Mouse (Mus musculus): ENCODE measurements around the gene Grrp1. TPM values are rescaled to one million over a fixed set of nuclear protein-coding genes. Genes with fewer than 3 reads are reported as not detected.

The Grrp1 gene
- polyA plus RNA-seq, 1 experiment from 2014 or later, result 16.2 TPM

- Histone ChIP-seq H3K4me1 (ENCODE audit: control insufficient read depth, insufficient read depth, low read length) (peaks cover 8% of the 10 kb centered on the region), H3K4me3 (ENCODE audit: low read depth, low read length) (no peak overlapping the region), H3K4me2 (ENCODE audit: low read length) (no peak overlapping the region), H3K9me3 (replicated peaks; ENCODE audit: control insufficient read depth, low read length, poor library complexity, severe bottlenecking) (no peaks in the 10 kb centered on the region), H3K27me3 (ENCODE audit: control insufficient read depth, insufficient read depth, low read depth, low read length) (no peaks in the 10 kb centered on the region), H3K36me3 (ENCODE audit: control insufficient read depth, insufficient read depth, low read length) (no peaks in the 10 kb centered on the region), H3K27ac (ENCODE audit: low read length) (no peak overlapping the region), H3K9ac (ENCODE audit: low read depth, low read length) (no peak overlapping the region)
- no peak for ATAC-seq
- 73% methylated on average over 18 of the region's 18 CpGs for WGBS
These were observed 39.3 kb upstream of the Grrp1 start for GRCm38 (mm10) chr4:134293061-134293691.

DNA sequence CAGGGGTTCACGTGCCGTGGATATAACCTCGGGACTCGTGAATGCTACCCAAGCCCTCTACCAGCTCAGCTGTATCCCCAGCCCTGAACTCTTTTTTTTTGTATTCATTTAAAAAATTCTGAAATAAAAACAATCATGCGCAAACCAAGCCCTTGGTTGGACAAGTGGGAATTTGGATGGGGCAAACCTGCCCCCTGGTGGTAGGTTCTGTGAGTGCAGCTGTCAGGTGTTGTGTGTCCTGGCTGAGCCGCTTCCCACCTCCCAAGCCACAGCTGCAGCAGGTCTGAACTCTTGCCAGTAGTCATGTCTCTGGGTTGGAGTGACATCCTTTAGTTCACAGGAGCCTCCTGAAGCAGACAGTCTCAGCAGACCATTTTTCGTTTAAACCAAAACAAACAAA is 38.2 kb upstream of the Grrp1 start:
- H3K4me3 ChIP-seq (ENCODE audit: low read depth, low read length), result no peak overlapping the region
- WGBS, result 20% methylated on average over 7 of the region's 7 CpGs
- H3K4me2 ChIP-seq (ENCODE audit: low read length), result no peak overlapping the region
- H3K9me3 ChIP-seq (replicated peaks; ENCODE audit: control insufficient read depth, low read length, poor library complexity, severe bottlenecking), result no peaks in the 10 kb centered on the region
- ATAC-seq, result no peak
- H3K36me3 ChIP-seq (ENCODE audit: control insufficient read depth, insufficient read depth, low read length), result no peaks in the 10 kb centered on the region
- no peak overlapping the region for H3K27ac ChIP-seq (ENCODE audit: low read length)
- H3K27me3 ChIP-seq (ENCODE audit: control insufficient read depth, insufficient read depth, low read depth, low read length), result no peaks in the 10 kb centered on the region
- H3K4me1 ChIP-seq (ENCODE audit: control insufficient read depth, insufficient read depth, low read length), result peaks cover 8% of the 10 kb centered on the region
- no peak overlapping the region for H3K9ac ChIP-seq (ENCODE audit: low read depth, low read length)

GRCm38 (mm10) chr4:134288397-134289256 is 34.7 kb upstream of the Grrp1 start:
- H3K27me3 ChIP-seq (ENCODE audit: control insufficient read depth, insufficient read depth, low read depth, low read length), result no peaks in the 10 kb centered on the region
- H3K4me2 ChIP-seq (ENCODE audit: low read length), result peak overlapping the region; percentile 77
- no peak for ATAC-seq
- 53% methylated on average over 11 of the region's 11 CpGs for WGBS
- H3K9ac ChIP-seq (ENCODE audit: low read depth, low read length), result peak overlapping the region; percentile 100
- H3K4me3 ChIP-seq (ENCODE audit: low read depth, low read length), result peak overlapping the region; percentile 81
- no peaks in the 10 kb centered on the region; the same call in 1 of the 2 replicates for H3K36me3 ChIP-seq (ENCODE audit: control insufficient read depth, insufficient read depth, low read length)
- H3K4me1 ChIP-seq (ENCODE audit: control insufficient read depth, insufficient read depth, low read length), result peaks cover 17% of the 10 kb centered on the region
- H3K27ac ChIP-seq (ENCODE audit: low read length), result peak overlapping the region; percentile 100
- no peaks in the 10 kb centered on the region for H3K9me3 ChIP-seq (replicated peaks; ENCODE audit: control insufficient read depth, low read length, poor library complexity, severe bottlenecking)

- H3K4me2 ChIP-seq (ENCODE audit: low read length), result peak within 1 kb of the TSS; percentile 96
- H3K4me1 ChIP-seq (ENCODE audit: control insufficient read depth, insufficient read depth, low read length), result peaks cover 17% of the 10 kb centered on the region
- peak; percentile 85 for ATAC-seq
- no peaks in the 10 kb centered on the region for H3K9me3 ChIP-seq (replicated peaks; ENCODE audit: control insufficient read depth, low read length, poor library complexity, severe bottlenecking)
- peak within 1 kb of the TSS; percentile 100 for H3K9ac ChIP-seq (ENCODE audit: low read depth, low read length)
- under 1% methylated on average over 37 of the region's 43 CpGs for WGBS
- no peaks in the 10 kb centered on the region for H3K27me3 ChIP-seq (ENCODE audit: control insufficient read depth, insufficient read depth, low read depth, low read length)
- H3K36me3 ChIP-seq (ENCODE audit: control insufficient read depth, insufficient read depth, low read length), result no peaks in the 10 kb centered on the region; the same call in 1 of the 2 replicates
- H3K27ac ChIP-seq (ENCODE audit: low read length), result peak within 1 kb of the TSS; percentile 100
- H3K4me3 ChIP-seq (ENCODE audit: low read depth, low read length), result peak within 1 kb of the TSS; percentile 81
These were observed 33.7 kb upstream of the Grrp1 start, which contains the start of gene Pdik1l for GRCm38 (mm10) chr4:134287575-134288025. TSS of gene Pdik1l (minus strand) at chr4:134287895.

GRCm38 (mm10) chr4:134287168-134287564 is 33.3 kb upstream of the Grrp1 start:
- Histone ChIP-seq H3K27me3 (ENCODE audit: control insufficient read depth, insufficient read depth, low read depth, low read length) (no peaks in the 10 kb centered on the region), H3K27ac (ENCODE audit: low read length) (peak overlapping the region; percentile 100), H3K4me1 (ENCODE audit: control insufficient read depth, insufficient read depth, low read length) (peaks cover 17% of the 10 kb centered on the region), H3K9ac (ENCODE audit: low read depth, low read length) (peak overlapping the region; percentile 100), H3K4me2 (ENCODE audit: low read length) (peak overlapping the region; percentile 77), H3K4me3 (ENCODE audit: low read depth, low read length) (peak overlapping the region; percentile 81), H3K36me3 (ENCODE audit: control insufficient read depth, insufficient read depth, low read length) (peaks cover 1% of the 10 kb centered on the region), H3K9me3 (replicated peaks; ENCODE audit: control insufficient read depth, low read length, poor library complexity, severe bottlenecking) (no peaks in the 10 kb centered on the region)
- ATAC-seq, result peak; percentile 96
- WGBS, result under 1% methylated on average over 52 of the region's 59 CpGs

- no peaks in the 10 kb centered on the region for H3K27me3 ChIP-seq (ENCODE audit: control insufficient read depth, insufficient read depth, low read depth, low read length)
- peak overlapping the region; percentile 100 for H3K27ac ChIP-seq (ENCODE audit: low read length)
- ATAC-seq, result peak; percentile 1; the same call in 1 of the 2 replicates
- H3K9ac ChIP-seq (ENCODE audit: low read depth, low read length), result peak overlapping the region; percentile 100
- WGBS, result 3% methylated on average over 55 of the region's 59 CpGs
- peak overlapping the region; percentile 81 for H3K4me3 ChIP-seq (ENCODE audit: low read depth, low read length)
- H3K9me3 ChIP-seq (replicated peaks; ENCODE audit: control insufficient read depth, low read length, poor library complexity, severe bottlenecking), result no peaks in the 10 kb centered on the region
- H3K4me2 ChIP-seq (ENCODE audit: low read length), result peak overlapping the region; percentile 96
- peaks cover 17% of the 10 kb centered on the region for H3K4me1 ChIP-seq (ENCODE audit: control insufficient read depth, insufficient read depth, low read length)
- peaks cover 6% of the 10 kb centered on the region for H3K36me3 ChIP-seq (ENCODE audit: control insufficient read depth, insufficient read depth, low read length)
These were observed 32.6 kb upstream of the Grrp1 start for GRCm38 (mm10) chr4:134286226-134287167.

DNA sequence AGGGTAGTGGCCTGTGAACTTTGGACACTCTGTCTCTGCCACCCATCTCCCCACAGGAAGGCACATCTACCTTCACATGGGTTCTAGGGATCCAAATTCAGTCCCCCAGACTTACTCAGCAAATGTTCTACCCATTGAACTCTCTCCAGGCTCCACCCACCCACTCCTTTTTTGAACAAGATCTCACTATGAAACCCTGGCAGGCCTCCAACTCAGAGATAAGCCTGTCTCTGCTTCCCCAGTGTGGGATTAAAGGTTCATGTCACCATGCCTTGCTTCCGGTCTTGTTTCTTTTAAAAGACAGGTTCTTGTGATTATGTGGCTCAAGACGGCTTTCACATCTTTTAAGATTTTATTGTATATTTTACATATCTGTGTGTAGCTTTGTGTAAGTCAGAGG is 31.0 kb upstream of the Grrp1 start:
- ATAC-seq, result no peak
- Histone ChIP-seq H3K4me2 (ENCODE audit: low read length) (no peak overlapping the region), H3K36me3 (ENCODE audit: control insufficient read depth, insufficient read depth, low read length) (peaks cover 12% of the 10 kb centered on the region), H3K4me3 (ENCODE audit: low read depth, low read length) (no peak overlapping the region), H3K9ac (ENCODE audit: low read depth, low read length) (no peak overlapping the region), H3K27ac (ENCODE audit: low read length) (no peak overlapping the region), H3K4me1 (ENCODE audit: control insufficient read depth, insufficient read depth, low read length) (peaks cover 17% of the 10 kb centered on the region), H3K27me3 (ENCODE audit: control insufficient read depth, insufficient read depth, low read depth, low read length) (no peaks in the 10 kb centered on the region), H3K9me3 (replicated peaks; ENCODE audit: control insufficient read depth, low read length, poor library complexity, severe bottlenecking) (no peaks in the 10 kb centered on the region)
- 93% methylated on average over 2 of the region's 2 CpGs for WGBS

DNA sequence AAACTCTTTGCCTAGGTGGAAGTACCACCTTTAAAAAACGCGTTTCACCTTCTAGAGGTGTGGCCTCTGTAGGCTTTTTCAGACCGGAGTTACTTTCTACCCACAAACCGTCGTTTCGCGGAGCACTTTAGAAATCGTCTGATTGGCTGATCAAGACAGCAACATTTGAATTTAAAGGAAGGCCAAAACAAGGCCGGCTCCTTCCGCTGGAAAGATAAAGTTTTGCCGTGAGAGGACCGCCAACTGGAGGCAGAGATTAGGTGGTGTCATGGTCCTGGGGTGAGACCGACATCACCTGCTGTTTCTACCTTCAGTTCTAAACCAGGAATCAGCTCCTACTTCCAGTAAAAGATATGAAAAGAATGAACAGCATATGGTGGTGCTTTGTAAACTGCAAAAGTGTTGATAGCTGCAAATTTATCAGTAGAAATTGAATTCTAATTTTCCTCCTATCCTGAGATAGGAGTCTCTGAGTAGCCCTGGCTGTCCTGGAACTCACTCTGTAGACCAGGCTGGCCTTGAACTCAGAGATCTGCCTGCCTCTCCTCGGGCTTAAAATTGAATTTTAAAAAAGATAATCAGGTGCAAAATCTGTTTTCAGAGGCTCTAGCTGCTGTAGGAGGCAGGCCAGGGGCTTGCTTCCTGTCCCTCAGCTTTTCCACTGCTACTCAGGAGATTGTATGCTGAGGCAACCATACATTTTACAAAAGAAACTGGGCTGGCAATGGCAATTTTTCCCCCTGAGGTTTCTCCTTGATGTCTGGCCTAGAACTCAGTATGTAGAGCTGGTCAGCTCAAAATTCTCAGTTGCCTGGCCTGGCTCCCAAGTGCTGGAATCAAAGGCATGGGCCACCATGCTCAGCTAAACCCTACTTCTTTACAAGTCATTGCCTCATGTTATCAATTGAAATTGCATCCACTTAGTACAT is 19.8 kb upstream of the Grrp1 start:
- ATAC-seq, result no peak
- Histone ChIP-seq H3K36me3 (ENCODE audit: control insufficient read depth, insufficient read depth, low read length) (peaks cover 18% of the 10 kb centered on the region), H3K4me1 (ENCODE audit: control insufficient read depth, insufficient read depth, low read length) (no peaks in the 10 kb centered on the region), H3K9ac (ENCODE audit: low read depth, low read length) (no peak overlapping the region), H3K27ac (ENCODE audit: low read length) (no peak overlapping the region), H3K4me2 (ENCODE audit: low read length) (peak overlapping the region; percentile 1; the same call in 1 of the 2 replicates), H3K27me3 (ENCODE audit: control insufficient read depth, insufficient read depth, low read depth, low read length) (no peaks in the 10 kb centered on the region), H3K4me3 (ENCODE audit: low read depth, low read length) (no peak overlapping the region), H3K9me3 (replicated peaks; ENCODE audit: control insufficient read depth, low read length, poor library complexity, severe bottlenecking) (no peaks in the 10 kb centered on the region)
- 6% methylated on average over 14 of the region's 14 CpGs for WGBS

All from midbrain, embryonic 16.5 days (tissue).